Mouse (Mus musculus) lung, embryonic 16.5 days (tissue): ENCODE results near the gene Krt77. TPM values are rescaled to one million over a fixed set of nuclear protein-coding genes. Genes with fewer than 3 reads are reported as not detected.

Source experiments
- ATAC-seq: fragments of 200-750 bp; cut with Nextera tagmentation; 2 replicates; pipeline ENCODE4 v1.8.0; 2017; ENCODE audit warnings: low read depth, mild to moderate bottlenecking, moderate library complexity
- H3K27ac ChIP-seq: fragments of 300-500 bp; sonication (generic); 2 replicates; pipeline ENCODE4 v1.5.1; 2014; ENCODE audit warnings: mild to moderate bottlenecking, control low read depth, low read length
- H3K27me3 ChIP-seq: fragments of 300-500 bp; sonication (generic); 2 replicates; pipeline ENCODE4 v1.6.1; 2014; ENCODE audit warnings: low read depth, low read length, mixed read lengths; ENCODE audit not compliant: control insufficient read depth, insufficient read depth
- H3K36me3 ChIP-seq: fragments of 300-500 bp; sonication (generic); 2 replicates; pipeline ENCODE4 v1.6.1; 2014; ENCODE audit warnings: low read length; ENCODE audit not compliant: control insufficient read depth, insufficient read depth
- H3K4me1 ChIP-seq: fragments of 300-500 bp; sonication (generic); replicated peaks from 2 replicates; pipeline ENCODE4 v1.6.1; 2014; ENCODE audit warnings: low read length, mixed read lengths; ENCODE audit not compliant: control insufficient read depth, insufficient read depth
- H3K4me2 ChIP-seq: fragments of 300-500 bp; sonication (generic); 2 replicates; pipeline ENCODE4 v1.6.1; 2014; ENCODE audit warnings: low read depth, low read length, control low read depth
- H3K4me3 ChIP-seq: fragments of 300-500 bp; sonication (generic); 2 replicates; pipeline ENCODE4 v1.5.1; 2014; ENCODE audit warnings: mild to moderate bottlenecking, low read length, control low read depth
- H3K9ac ChIP-seq: fragments of 300-500 bp; sonication (generic); 2 replicates; pipeline ENCODE4 v1.6.1; 2014; ENCODE audit warnings: low read length, control low read depth
- H3K9me3 ChIP-seq: fragments of 300-500 bp; sonication (generic); 2 replicates; pipeline ENCODE4 v1.6.1; 2016; ENCODE audit warnings: low read length; ENCODE audit not compliant: control insufficient read depth
- WGBS: fragments of 180-500 bp; shearing (Covaris S2); extraction: QIAGEN DNeasy Blood & Tissue Kit; methylation state at CpG from one replicate; pipeline ENCODE4 v1.1.7; 2014; 5-methylcytosine and 5-hydroxymethylcytosine counted together
- polyA plus RNA-seq: library from polyadenylated mRNA; unstranded; fragments of >200 nt; fragmentation: Nextera tagmentation; extraction: Ambion mirVana; gene quantifications from 2 replicates; pipeline ENCODE4 v1.2.1, GENCODE M21; 2015

The Krt77 gene
- polyA plus RNA-seq, 1 experiment from 2014 or later, result not detected

GRCm38 (mm10) chr15:101850694-101851093 lies 18.8 kb downstream of the Krt77 start, which contains the start of gene Krt1:
Gene Krt1 (minus strand): TSS chr15:101850794.
- WGBS, result 76% methylated on average over 6 of the region's 6 CpGs
- no peak for ATAC-seq
- no peaks in the 10 kb centered on the region for H3K36me3 ChIP-seq

GRCm38 (mm10) chr15:101845971-101846403 lies 23.5 kb downstream of the Krt77 start:
- under 1% methylated on average over 37 of the region's 37 CpGs for WGBS
- ATAC-seq, result peak; percentile 47; the same call in 1 of the 2 replicates
- H3K4me2 ChIP-seq, result peak overlapping the region; percentile 75
- H3K4me1 ChIP-seq, result no peaks in the 10 kb centered on the region
- no peaks in the 10 kb centered on the region for H3K36me3 ChIP-seq
- no peaks in the 10 kb centered on the region for H3K9me3 ChIP-seq
- peak overlapping the region; percentile 53 for H3K4me3 ChIP-seq
- no peak overlapping the region for H3K27ac ChIP-seq
- peaks cover 8% of the 10 kb centered on the region for H3K27me3 ChIP-seq
- peak overlapping the region; percentile 60 for H3K9ac ChIP-seq

More at GRCm38 (mm10) chr15:101850694-101851093, 18.8 kb downstream of the Krt77 start, which contains the start of gene Krt1:
- Histone ChIP-seq H3K27ac (no peak within 1 kb of the TSS), H3K4me1 (no peaks in the 10 kb centered on the region), H3K9me3 (no peaks in the 10 kb centered on the region), H3K4me3 (no peak within 1 kb of the TSS), H3K4me2 (no peak within 1 kb of the TSS), H3K9ac (no peak within 1 kb of the TSS), H3K27me3 (no peaks in the 10 kb centered on the region)

DNA sequence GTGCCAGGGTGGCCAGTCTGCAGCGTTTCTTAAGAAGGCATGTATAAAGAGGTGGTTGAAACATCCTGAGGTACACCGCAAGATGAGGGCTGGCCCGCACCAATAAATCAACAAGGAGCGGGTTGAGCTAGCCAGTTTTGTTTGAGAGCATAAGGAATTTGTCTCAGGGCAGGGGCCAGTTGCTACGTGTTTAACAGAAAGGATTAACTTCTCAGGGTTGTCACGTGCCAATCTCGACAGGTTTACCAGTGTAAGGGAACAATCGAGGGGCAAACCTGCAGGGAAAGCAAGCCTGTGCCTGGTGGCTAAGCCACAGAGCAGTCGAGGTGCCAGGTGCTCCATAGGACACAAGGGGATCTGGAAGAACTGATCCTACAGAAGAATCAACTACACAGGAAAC lies 26.3 kb downstream of the Krt77 start:
- Histone ChIP-seq H3K9ac (no peak overlapping the region), H3K9me3 (no peaks in the 10 kb centered on the region), H3K4me2 (no peak overlapping the region), H3K4me1 (no peaks in the 10 kb centered on the region), H3K4me3 (no peak overlapping the region), H3K27me3 (peaks cover 8% of the 10 kb centered on the region), H3K36me3 (no peaks in the 10 kb centered on the region), H3K27ac (no peak overlapping the region)
- no peak for ATAC-seq
- 38% methylated on average over 9 of the region's 9 CpGs for WGBS

DNA sequence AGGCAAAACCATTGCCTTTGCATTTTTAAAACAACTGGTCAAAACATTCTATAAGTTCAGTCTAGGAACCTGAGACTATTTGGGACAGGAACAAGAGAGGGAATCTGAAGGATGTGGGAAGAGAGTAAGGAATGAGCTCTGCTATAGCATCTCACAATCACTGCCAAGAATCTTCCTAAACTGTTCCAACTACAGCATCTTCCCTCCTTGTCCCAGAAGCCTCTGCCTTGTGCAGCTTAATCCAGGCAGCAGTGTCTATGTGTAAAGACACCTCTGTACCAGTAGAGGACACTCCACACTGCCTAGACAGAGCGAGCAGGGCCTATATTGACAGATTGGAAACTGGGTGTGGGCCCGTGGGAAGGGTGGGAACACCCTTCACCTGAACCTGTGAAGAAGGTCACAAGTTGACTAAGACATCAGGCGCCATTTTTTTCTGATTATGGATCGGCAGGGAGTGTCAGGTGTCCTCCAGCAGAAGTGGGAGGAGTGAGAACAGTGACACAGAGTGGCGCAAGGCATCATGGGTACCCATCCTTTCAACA lies 34.6 kb downstream of the Krt77 start:
- ATAC-seq, result no peak
- Histone ChIP-seq H3K27me3 (no peaks in the 10 kb centered on the region), H3K9me3 (no peaks in the 10 kb centered on the region), H3K4me2 (no peak overlapping the region), H3K4me3 (no peak overlapping the region), H3K27ac (no peak overlapping the region), H3K9ac (no peak overlapping the region), H3K36me3 (no peaks in the 10 kb centered on the region), H3K4me1 (no peaks in the 10 kb centered on the region)
- WGBS, result 60% methylated on average over 5 of the region's 5 CpGs

DNA sequence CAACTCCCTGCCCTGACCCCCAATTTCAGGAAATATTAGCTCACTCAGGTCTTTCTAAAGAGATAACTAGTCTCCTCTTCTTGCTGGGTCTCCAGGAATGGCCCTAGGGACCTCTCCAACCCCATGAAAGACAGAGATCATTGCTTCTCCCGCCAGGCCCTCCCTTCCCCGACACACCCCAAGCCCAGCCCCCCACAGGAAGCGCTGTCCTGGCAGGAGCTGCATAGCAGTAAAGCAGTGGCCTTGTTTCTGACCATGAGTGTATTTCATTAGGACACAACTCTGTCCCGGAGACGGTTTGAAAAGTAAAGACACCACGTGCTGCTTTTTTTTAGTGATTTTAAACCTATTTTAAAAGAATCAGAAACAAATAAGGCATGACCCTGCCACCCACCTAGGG lies 36.4 kb downstream of the Krt77 start:
- Histone ChIP-seq H3K9me3 (no peaks in the 10 kb centered on the region), H3K27me3 (no peaks in the 10 kb centered on the region), H3K4me1 (no peaks in the 10 kb centered on the region), H3K9ac (no peak overlapping the region), H3K4me2 (no peak overlapping the region), H3K4me3 (no peak overlapping the region), H3K27ac (no peak overlapping the region), H3K36me3 (no peaks in the 10 kb centered on the region)
- WGBS, result 19% methylated on average over 6 of the region's 6 CpGs
- no peak for ATAC-seq

DNA sequence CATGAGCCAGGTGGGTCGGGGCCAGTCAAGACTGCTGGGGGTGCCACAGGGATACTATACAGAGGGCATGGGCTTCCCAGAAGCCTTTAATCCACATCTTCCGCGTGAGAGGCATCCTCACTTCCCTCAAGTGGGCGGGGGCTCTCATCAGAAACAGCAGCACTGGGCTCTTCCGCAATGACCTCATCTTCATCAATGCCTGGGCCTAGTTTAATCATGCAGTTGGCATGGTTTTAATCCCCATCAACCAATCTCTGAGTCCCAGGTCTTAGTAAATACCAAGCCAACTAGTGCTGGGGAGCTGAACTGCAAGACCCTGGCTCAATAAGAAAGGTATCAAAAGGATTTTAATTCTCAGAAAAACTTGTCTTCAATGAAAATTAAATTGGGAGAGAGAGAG lies 40.1 kb downstream of the Krt77 start:
- 64% methylated on average over 5 of the region's 5 CpGs for WGBS
- Histone ChIP-seq H3K9me3 (no peaks in the 10 kb centered on the region), H3K36me3 (no peaks in the 10 kb centered on the region), H3K9ac (no peak overlapping the region), H3K27ac (no peak overlapping the region), H3K4me1 (no peaks in the 10 kb centered on the region), H3K4me2 (no peak overlapping the region), H3K4me3 (no peak overlapping the region), H3K27me3 (no peaks in the 10 kb centered on the region)
- ATAC-seq, result no peak

DNA sequence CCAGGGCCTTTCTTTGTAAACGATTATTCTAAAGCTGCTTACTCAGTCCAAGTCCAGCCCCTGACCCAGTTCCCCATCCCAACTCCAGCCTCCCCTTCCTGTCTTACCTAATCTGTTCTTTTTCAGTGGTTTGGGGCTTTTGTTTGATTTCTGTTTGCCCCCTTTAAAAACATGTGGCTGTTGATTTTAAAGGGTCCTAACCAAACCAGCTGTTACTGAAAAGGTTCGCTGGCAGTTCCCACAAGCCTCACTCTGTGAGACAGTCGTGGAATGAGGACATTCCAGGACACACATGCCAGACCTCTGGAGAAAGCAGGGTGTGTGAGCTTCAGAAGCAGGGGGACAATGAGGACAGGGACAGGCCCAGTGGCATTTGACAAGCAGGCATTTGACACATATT lies 47.7 kb downstream of the Krt77 start:
- whole genome bisulfite sequencing, result 19% methylated on average over 3 of the region's 3 CpGs
- no peaks in the 10 kb centered on the region for H3K36me3 ChIP-seq

GRCm38 (mm10) chr15:101817875-101818274 lies 51.6 kb downstream of the Krt77 start, which contains the start of gene Krt2:
Gene Krt2 (minus strand): TSS chr15:101818169.
- Histone ChIP-seq H3K36me3 (no peaks in the 10 kb centered on the region), H3K4me3 (no peak within 1 kb of the TSS)
- 69% methylated on average over 16 of the region's 16 CpGs for WGBS

More for the DNA sequence above, 47.7 kb downstream of the Krt77 start:
- no peaks in the 10 kb centered on the region for H3K9me3 ChIP-seq
- no peak overlapping the region for H3K4me2 ChIP-seq
- ATAC-seq, result no peak
- no peaks in the 10 kb centered on the region for H3K27me3 ChIP-seq
- no peak overlapping the region for H3K9ac ChIP-seq
- no peak overlapping the region for H3K27ac ChIP-seq
- no peak overlapping the region for H3K4me3 ChIP-seq
- no peaks in the 10 kb centered on the region for H3K4me1 ChIP-seq

More at GRCm38 (mm10) chr15:101817875-101818274, 51.6 kb downstream of the Krt77 start, which contains the start of gene Krt2:
- Histone ChIP-seq H3K27ac (no peak within 1 kb of the TSS), H3K9ac (no peak within 1 kb of the TSS), H3K4me2 (no peak within 1 kb of the TSS), H3K4me1 (no peaks in the 10 kb centered on the region), H3K9me3 (no peaks in the 10 kb centered on the region), H3K27me3 (no peaks in the 10 kb centered on the region)
- no peak for ATAC-seq
